Mouse (Mus musculus) G1E (cell line): ENCODE data around the gene Gm21834. TPM values are rescaled to one million over a fixed set of nuclear protein-coding genes. Genes with fewer than 3 reads are reported as not detected.

ENCODE experiments used
- ATAC-seq: 2 replicates; pipeline ENCODE4 v1.8.0; 2016; ENCODE audit warnings: mild to moderate bottlenecking; ENCODE audit not compliant: insufficient number of reproducible peaks, poor library complexity, low FRiP score, severe bottlenecking; ENCODE audit errors: extremely low read depth
- DNase-seq: peaks from one replicate; pipeline ENCODE4 v3.0.0; 2012; ENCODE audit warnings: low spot score
- H3K27me3 ChIP-seq: 2 replicates; pipeline ENCODE4 v1.6.1; 2012; ENCODE audit warnings: mild to moderate bottlenecking, low read length, inconsistent platforms; ENCODE audit not compliant: insufficient read depth
- H3K36me3 ChIP-seq: replicated peaks from 2 replicates; pipeline ENCODE3; 2012; ENCODE audit warnings: mild to moderate bottlenecking, inconsistent platforms
- H3K4me1 ChIP-seq: 2 replicates; pipeline ENCODE4 v1.6.1; 2012; ENCODE audit warnings: low read depth, low read length, inconsistent platforms, mixed read lengths; ENCODE audit not compliant: insufficient read depth
- H3K4me3 ChIP-seq: 2 replicates; pipeline ENCODE4 v1.5.1; 2012; ENCODE audit warnings: low read depth, mild to moderate bottlenecking, inconsistent platforms, low read length, moderate library complexity, mixed read lengths
- H3K9me3 ChIP-seq: replicated peaks from 2 replicates; pipeline ENCODE4 v1.6.1; 2012; ENCODE audit warnings: inconsistent platforms
- CTCF ChIP-seq: IDR thresholded peaks from 2 replicates; pipeline ENCODE4 v1.5.1; 2012; ENCODE audit warnings: low read depth, low read length, inconsistent platforms, mixed read lengths
- GATA1 ChIP-seq: IDR thresholded peaks from 2 replicates; pipeline ENCODE4 v1.6.1; 2012; ENCODE audit warnings: borderline replicate concordance, low read length, inconsistent platforms, mixed read lengths
- GATA2 ChIP-seq: IDR thresholded peaks from 2 replicates; pipeline ENCODE4 v1.6.1; 2012; ENCODE audit warnings: low read depth, low read length, inconsistent platforms, borderline replicate concordance
- POLR2AphosphoS5 ChIP-seq: IDR thresholded peaks from 2 replicates; pipeline ENCODE4 v1.6.1; 2012; ENCODE audit warnings: low read depth, low read length, inconsistent platforms; ENCODE audit not compliant: insufficient replicate concordance
- TAL1 ChIP-seq: conservative IDR thresholded peaks from 2 replicates; pipeline ENCODE4 v1.6.1; 2012; ENCODE audit warnings: low read depth, low read length, inconsistent platforms, mixed read lengths
- polyA plus RNA-seq: library from polyadenylated mRNA; stranded (reverse); fragments of >175 nt; gene quantifications from 2 replicates; pipeline ENCODE4 v1.2.3, GENCODE M21; 2012
- total RNA-seq, 2 experiments: library from RNA; stranded (forward) in 1 of 2; stranded (reverse) in 1 of 2; fragments of 200-1000 nt in 1 of 2; fragments of >200 nt in 1 of 2; fragmentation: Nextera tagmentation in 1 of 2; gene quantifications; 2 replicates each; pipeline ENCODE4 v1.2.3; 2014 to 2017

The Gm21834 gene
- total and polyA plus RNA-seq, 3 experiments: 0.55 TPM; not detected in 2

DNA sequence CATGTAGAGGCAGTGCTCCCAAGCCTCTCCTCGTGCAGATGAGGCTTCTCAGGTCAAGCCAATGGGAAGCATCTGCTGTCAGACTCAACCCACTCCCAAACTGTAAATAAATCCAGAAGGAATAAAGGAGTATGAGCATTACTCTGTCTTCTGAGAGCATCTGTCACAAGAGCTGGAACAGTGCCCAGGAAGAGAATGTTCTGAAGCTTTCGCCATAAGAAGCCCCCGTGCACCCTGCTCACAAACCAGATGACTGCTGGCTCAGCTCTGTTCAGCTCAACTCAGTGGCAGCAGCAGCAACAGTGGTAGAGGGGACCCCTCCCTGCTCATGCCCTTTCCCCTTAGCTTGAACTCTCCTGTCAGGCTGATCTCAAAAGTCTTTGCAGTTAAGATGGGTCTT lies 47.2 kb downstream of the Gm21834 start:
- H3K27me3 ChIP-seq: no peaks in the 10 kb centered on the region
- no peak overlapping the region for H3K4me3 ChIP-seq
- H3K4me1 ChIP-seq: no peaks in the 10 kb centered on the region
- ATAC-seq (no peak), DNase-seq (no peak)
- no peak for TF ChIP-seq POLR2AphosphoS5
- no peak for TF ChIP-seq CTCF
- TF ChIP-seq GATA2: no peak
- TF ChIP-seq TAL1: no peak
- no peak for TF ChIP-seq GATA1
- H3K9me3 ChIP-seq: peaks cover 4% of the 10 kb centered on the region; the same call in 1 of the 2 replicates
- H3K36me3 ChIP-seq: no peaks in the 10 kb centered on the region

Other genes starting within 250 kb of the Gm21834 start
- gene Vmn2r120, start 196.7 kb downstream of the Gm21834 start, total RNA-seq (2014; fragmentation: Nextera tagmentation): 0.15 TPM in 1 of 2 replicates, not detected in the other
- gene Vmn2r120, start 196.7 kb downstream of the Gm21834 start, total RNA-seq (2017): 0.06 and 0.11 TPM in 2 replicates
- gene Vmn2r120, start 196.7 kb downstream of the Gm21834 start, polyA plus RNA-seq: not detected in 2 replicates
- gene Cntnap5c, start 27.4 kb upstream of the Gm21834 start, total RNA-seq (2014; fragmentation: Nextera tagmentation): not detected in 2 replicates
- gene Cntnap5c, start 27.4 kb upstream of the Gm21834 start, total RNA-seq (2017): not detected in 2 replicates
- not detected in 2 replicates for gene Cntnap5c, start 27.4 kb upstream of the Gm21834 start, polyA plus RNA-seq